Mouse (Mus musculus) ovary, postnatal 36 days (tissue): ENCODE measurements at regions not wholly inside any gene's neighbourhood (a gene's known extent, or its start where the extent isn't known, plus 50 kb on each side); places are given as distances from the start of the nearest gene placed in this dataset.

Experiments used
- DNase-seq: peaks from one replicate; pipeline ENCODE4 v3.0.0; 2022; ENCODE audit warnings: low spot score, mixed read lengths

DNA sequence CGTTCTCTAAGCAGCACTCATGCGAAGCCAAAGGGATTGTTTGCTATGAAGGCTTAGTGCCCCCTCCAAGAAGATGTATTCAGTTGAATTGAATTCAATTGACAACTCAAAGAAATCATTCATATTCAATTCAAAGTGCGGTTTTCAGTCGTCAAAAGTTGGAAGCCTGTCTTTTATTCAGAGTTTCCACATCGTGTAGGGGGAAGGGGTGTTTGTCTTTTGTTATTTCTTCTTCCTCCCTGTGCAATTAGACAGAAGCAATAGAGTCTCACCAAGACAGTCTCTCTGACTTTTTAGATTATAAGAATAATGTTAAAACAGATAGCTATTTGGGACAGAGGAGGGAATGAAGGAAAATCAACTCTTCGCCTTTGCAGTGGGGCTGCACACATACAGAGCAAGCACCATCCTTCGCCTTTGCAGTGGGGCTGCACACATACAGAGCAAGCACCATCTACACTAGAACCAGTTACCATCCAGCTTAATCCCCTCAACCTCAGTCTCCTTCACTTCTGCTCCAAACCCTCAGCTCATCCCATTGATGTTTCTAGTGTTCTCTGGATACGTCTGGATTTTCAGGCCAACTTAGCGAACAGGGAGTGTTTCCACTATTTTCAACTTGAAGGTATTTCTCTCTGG, 246.7 kb downstream of the Fam49a start:
- DNase-seq: no peak

DNA sequence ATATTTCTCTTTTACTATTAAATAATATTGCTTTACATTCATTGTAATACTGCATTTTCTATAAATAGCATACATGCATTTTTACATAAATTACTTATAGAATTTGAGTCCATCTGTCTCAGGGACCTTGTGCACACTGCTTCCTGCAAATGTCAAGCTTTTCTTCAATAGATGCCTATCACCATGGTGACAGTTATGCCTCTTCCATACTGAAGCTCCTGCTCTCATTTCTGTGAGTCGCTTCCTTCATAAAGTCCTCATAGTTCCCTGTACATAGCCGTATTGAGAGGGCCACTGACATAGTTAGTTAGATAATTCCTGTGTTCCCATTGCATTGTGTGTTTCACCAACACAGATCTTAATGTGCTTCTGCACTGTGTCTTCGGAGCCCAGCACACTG, 244.7 kb downstream of the Fam49a start:
- no peak for DNase-seq

DNA sequence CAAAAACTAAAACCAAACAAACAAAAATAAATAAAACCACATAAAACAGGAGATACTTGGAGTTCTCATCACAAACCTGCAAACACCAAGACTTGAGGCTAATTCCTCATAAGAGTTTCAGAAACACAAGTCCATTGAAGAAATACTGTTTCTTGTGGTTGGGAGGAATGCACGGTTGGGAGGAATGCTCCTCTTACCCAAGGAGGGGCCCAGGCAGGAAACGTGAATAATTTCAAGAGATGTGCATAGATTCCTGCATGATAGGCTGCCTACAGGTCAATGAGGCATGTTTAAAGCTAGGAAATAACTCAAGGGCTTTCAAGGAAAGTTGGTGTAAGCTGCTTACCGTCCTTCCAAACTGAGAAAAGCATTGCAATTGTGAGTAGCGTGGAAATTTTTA, 243.7 kb downstream of the Fam49a start:
- DNase-seq: no peak

DNA sequence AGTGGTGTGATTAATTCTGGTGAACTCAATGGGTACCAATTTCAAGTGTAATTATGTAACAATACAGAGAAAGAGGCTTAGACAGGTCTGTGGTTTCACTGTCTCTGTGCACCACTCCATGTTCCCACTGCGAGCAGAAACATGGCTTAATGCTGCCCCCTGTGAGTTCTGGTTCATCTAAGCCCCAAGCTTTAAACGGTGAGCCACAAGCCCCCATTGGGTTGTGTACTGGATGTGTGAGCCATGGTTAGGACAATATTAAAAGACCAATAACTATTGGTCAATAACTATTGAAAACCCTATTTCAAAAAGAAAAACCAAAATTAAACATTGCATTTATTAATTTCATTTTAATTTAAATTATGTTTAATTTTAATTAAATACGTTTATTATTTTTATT, 238.0 kb downstream of the Fam49a start:
- DNase-seq: no peak

DNA sequence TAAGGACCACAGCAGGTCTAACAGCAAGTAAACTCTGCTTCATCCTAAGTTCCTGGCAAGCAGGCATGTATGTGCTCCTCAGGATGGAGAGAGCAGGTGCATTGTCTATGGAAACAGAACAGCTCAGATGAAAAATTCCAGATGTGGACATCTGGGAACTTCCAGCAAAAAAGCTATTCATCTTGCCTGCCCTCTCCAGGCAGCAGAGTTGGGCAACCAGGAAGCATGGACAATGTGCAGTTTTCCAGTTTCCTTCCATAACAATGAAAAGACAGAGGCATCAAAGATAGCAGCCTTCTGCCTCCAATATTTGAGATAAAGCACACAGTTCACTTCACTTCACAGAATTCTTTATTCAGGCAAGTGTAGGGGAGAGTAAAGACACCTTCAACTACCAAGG, 236.7 kb downstream of the Fam49a start:
- DNase-seq: no peak

DNA sequence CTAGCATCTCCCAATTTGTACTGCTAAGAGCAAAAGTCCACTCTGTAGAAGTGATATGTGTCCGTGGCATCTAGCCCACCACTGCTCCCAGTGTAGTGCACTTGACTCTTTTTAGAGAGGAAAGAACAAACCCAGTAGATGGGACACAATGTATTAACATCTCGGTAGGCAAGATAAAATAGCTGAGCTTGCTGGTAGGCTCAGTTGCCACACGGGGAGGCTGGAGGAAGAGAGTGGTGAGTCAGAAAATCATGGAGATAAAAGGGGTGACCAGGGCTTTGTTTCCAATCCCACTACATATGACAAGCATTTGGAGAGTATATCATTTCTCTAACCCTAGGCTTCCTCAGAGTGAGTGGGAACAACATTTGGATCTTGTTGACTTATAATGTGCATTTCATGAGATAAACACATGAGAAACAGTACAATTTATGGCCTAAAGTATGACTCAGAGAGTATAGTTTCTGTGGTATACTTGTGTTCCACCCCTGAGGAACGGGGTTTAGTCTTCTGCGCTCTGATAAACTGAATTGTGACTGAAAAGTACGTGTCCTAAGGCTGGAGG, 235.4 kb downstream of the Fam49a start:
- DNase-seq: no peak

DNA sequence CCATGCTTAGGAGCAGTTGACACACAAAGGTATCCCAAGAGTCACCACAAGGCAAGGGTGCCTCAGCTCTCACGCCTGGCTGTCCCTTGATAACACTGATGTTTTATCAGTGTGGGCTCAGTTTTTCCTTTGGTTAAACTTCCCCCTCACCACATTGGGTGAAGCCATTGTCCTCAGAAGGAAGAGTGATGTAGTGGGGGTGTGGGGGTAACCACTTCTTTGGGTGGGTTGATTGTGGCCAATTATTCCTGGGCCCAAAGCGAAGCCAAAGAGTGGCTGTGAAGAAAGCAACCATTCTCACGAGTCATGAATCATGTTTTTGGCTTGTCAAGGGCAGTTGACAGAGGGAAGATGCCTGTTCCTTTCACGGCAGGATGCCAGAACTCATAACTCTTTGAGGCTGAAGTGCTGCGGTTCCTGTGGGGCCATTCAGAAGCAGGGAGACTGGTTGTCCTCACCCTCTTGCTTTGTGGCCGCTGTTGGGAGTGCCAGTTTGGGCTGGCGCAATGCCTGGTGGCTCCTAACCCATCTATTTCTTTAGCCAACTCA, 234.7 kb downstream of the Fam49a start:
- peak; percentile 49 for DNase-seq

DNA sequence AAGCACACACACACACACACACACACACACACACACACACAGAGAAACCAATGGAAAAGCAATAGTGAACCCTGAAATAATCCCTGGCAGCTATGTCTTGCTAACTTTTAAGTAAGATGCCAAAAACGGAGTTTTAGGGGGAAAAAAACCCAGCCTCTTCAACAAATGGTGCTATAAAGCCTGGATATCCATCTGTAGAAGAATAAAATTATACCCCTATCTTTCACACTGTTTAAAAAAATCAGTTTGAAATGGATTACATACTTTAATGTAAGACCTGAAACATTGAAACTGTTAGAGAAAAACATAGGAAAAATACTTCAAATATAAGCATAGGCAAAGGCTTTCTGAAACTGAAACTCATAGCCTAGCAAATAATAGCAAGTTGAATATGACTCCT, 228.2 kb downstream of the Fam49a start:
- no peak for DNase-seq

DNA sequence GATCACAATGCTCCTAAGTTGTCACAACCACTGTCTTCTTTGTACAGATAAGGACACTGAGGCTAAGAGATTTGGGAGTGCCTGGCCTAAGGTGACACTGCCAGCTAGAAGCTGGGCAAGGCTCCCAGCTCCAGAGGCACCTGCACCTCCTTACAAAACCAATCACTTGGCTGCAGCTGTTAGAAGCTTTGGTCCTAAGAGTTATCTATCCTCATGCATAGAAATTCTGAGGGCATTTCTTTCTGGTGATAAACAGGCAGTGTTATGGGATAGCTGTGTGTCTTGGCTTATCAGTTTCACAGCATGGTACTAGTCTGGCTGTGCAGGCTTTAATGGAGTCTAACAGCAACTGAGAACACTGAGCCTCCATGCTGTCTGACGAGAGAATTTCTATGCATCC, 226.2 kb downstream of the Fam49a start:
- no peak for DNase-seq

DNA sequence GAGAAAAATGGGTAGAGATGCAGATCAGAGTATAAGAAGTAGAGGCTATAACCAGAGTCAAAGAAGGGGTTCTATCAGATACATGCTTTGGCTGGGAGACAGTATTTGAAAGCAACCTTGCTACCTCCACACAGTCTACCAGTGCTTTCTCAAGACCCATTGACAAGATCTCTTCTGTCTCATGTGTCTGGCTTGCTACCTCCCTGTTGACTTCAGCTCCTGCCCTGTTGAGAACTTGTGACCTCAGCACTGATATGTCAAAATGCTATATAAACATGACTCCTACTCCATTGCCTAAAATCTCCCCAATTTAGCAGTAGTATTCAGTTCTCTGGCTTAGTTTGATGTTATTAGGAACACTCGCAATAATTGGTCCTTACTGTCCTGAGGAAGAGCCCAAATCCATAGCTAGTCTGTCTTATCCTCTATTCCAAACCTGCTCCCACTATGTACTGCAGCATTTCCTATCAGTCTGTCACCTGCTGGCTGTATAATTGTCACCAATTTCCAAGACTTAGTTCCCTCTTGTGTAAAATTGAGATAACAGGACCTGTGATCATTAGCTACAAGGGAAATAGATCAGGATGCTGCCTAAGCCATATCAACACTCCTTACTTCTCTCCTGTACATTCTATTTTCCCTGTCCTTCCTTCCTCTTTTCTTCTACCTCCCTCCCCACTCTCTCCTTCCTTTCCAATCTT, 224.9 kb downstream of the Fam49a start:
- no peak for DNase-seq

DNA sequence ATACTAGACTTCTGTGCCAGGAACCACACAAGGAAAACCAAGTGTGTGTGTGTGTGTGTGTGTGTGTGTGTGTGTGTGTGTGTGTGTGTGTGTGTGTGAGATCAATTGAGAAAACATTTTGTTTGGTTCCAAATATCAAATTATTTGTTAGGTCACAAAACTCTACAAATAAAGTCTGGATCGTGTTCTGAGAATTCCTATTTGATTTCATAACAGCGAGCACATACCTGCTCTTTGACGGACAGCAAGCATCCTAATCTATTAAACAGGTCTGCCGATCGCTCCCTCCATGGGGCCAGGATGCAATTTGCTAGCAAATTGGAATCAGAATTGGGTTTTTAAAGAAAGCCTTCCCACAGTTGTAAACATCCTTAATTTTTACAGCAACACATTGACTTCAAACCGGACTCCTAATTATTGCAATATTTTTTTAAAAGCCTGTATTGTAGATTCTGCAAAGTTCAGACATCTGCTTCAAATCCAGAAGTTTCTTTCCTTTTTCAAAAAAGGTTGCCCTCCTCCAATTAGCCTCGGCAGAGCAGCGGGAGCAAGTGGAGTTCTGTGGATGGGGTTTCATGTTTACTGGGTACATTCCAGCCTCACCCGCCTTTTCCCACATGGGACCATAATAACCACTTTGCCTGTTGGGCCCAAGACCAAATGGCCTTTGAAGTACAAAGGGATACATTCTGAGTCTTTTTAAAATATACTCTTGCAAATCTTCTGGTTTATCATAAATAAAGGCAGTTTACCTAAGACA, 223.2 kb downstream of the Fam49a start:
- no peak for DNase-seq

DNA sequence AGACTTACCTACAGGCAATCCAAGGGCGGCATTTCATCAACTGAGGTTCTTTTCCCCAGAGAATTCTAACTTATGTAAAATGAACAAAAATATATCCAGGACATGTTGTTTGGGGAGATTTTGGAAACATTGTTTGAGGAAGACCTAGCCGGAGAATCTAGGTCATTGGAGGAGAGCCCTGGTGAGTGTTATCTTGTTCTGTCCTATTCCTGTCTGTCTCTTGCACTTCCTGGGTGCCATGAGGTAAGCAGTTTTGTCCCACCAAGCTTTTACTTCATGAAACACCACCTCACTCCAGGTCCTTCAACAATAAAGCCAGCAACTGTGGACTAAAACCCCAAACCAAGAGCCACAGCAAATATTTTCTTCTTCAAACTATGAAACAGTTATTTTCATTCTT, 218.5 kb downstream of the Fam49a start:
- no peak for DNase-seq

DNA sequence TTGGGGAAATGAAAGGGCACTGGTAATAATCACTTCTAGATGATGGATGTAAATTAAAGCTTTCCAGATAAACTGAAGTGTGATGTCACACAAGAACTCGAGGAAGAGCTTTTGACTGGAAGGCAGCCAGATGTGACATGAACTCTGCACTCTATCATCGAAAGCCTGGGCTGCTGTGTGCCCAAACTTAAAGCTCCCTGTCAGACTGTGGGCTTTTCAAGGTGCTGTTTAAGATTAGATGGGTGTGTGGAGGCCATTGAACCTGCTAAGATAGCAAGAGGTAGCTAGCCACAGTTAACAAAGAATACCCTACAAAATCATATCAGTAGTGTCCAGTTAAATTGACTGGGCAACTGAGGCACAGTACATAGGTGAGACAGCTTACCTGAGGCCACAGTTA, 190.1 kb downstream of the Fam49a start:
- no peak for DNase-seq

DNA sequence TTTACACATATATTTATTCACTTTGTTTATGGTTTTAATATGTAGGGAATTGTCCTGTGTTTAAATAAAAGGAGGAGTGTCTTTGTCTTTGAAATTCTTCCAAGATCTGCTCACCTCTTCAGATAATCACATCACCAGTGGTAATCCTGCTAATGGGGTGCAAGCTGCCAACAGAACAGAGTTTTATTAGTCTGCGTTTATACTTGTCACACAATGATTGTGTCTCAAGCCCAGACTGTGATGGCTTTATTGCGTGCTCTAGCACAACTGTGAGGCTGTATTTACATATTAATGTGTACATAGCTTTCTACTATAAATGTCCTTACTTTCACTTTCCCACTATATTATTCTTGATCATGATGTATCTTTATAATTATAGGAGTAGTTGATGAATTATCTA, 184.8 kb downstream of the Fam49a start:
- no peak for DNase-seq

DNA sequence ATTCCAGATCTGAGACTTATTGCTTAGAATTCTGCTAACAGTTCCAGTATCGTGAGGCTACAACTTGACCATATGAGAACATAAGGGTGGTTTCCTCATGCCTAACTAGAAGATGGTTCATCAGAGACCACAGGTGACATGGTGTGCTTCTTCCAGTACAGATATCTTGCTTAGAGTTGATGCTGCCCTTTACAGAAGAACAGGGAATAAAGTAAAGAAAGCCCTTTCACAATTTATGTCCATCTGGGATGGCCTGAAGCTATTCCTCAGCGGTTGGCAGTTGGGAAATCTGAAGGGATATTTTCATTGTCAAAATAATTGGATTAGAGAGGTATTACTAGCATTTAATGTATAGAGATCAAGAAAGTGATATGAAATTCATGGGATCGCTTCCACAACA, 184.3 kb downstream of the Fam49a start:
- no peak for DNase-seq

DNA sequence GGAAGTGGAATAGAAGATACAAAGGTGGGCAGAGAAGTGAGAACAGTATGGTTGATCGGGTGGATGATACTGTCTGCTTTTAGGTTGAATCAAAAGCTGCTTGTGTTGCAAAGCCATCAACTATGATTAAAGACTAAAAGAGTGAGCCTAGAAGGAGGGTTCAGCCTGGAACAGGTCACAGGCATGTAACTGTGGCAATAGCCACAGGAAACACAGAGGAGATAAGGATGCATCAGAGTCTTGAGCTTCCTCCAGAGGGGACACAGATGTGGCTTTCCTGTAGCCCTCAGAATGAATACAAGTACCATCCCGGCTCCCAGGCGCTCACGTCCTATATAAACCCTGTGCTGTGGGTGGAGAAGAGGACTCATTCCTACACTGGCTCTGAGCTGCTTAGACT, 180.9 kb downstream of the Fam49a start:
- DNase-seq: no peak

DNA sequence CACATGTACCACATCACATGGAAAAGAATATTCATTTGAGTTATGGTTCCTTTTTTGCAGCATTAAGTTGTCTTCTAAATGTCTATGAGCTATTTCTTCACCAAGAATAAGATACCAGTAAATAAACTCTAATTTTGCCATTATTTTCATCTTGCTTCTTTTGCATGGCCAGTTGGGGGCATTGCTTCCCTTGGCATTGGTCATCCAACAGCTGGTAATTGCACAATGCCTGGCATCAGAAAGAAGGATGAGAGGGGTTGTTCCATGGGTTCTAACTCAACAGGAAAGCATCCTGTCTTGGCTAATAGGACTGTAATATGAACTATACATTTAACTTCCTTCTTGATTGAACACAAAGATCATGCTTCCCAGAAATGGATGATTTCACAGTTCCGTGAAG, 174.4 kb downstream of the Fam49a start:
- no peak for DNase-seq

DNA sequence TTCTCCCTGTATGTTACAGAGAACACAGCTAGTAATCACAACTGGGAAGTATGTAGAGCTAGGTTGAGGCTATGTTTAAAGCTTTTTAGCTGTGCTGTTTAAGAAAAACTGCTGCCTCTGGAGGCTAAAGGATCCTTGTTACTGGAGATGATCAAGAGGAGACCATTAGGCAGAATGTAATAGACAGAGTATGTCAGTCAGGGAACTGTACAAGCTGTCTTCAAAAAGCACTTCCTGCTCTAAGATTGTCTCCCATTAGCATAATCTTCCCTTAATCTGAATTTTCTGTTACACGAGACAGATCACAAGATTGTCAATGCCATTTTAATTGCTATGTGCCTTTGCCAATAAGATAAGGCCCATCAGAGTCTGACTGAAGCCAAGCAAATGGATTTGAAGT, 170.7 kb downstream of the Fam49a start:
- DNase-seq: no peak
